Mouse (Mus musculus) cerebellum, adult 2 months (tissue): ENCODE measurements around the gene Myo3b.

Experiments
- CTCF ChIP-seq: fragments of 200-500 bp; IDR thresholded peaks from 2 replicates; pipeline ENCODE4 v1.5.1; 2011; ENCODE audit warnings: low read depth, mild to moderate bottlenecking, control low read depth, low read length, moderate library complexity, borderline replicate concordance; ENCODE audit not compliant: insufficient read depth
- POLR2A ChIP-seq: fragments of 200-500 bp; IDR thresholded peaks from 2 replicates; pipeline ENCODE4 v1.6.1; 2011; ENCODE audit warnings: low read length, control low read depth, borderline replicate concordance; ENCODE audit not compliant: insufficient read depth

- TF ChIP-seq POLR2A (no peak), CTCF (no peak)
Observed at GRCm38 (mm10) chr2:70069861-70070260, 30.9 kb downstream of the Myo3b start.
